Mouse (Mus musculus) lung, embryonic 14.5 days (tissue): Measurements from ENCODE around the gene Crocc. TPM values are rescaled to one million over a fixed set of nuclear protein-coding genes. Genes with fewer than 3 reads are reported as not detected.

ENCODE experiments used
- ATAC-seq: fragments of 200-750 bp; cut with Nextera tagmentation; 2 replicates; pipeline ENCODE4 v1.8.0; 2017; ENCODE audit warnings: mild to moderate bottlenecking, moderate TSS enrichment, moderate library complexity; ENCODE audit not compliant: insufficient read depth
- DNase-seq: peaks from one replicate; pipeline ENCODE4 v3.0.0-alpha.2; 2015
- H3K27ac ChIP-seq: fragments of 300-500 bp; sonication (generic); 2 replicates; pipeline ENCODE4 v1.5.1; 2014; ENCODE audit warnings: low read depth, mild to moderate bottlenecking, moderate library complexity
- H3K27me3 ChIP-seq: fragments of 300-500 bp; sonication (generic); 2 replicates; pipeline ENCODE4 v1.6.1; 2014; ENCODE audit warnings: low read length, control low read depth; ENCODE audit not compliant: insufficient read depth
- H3K36me3 ChIP-seq: fragments of 300-500 bp; sonication (generic); 2 replicates; pipeline ENCODE4 v1.6.1; 2014; ENCODE audit warnings: control low read depth; ENCODE audit not compliant: insufficient read depth
- H3K4me1 ChIP-seq: fragments of 300-500 bp; sonication (generic); 2 replicates; pipeline ENCODE4 v1.6.1; 2014; ENCODE audit warnings: antibody characterized with exemption, control low read depth; ENCODE audit not compliant: insufficient read depth
- H3K4me2 ChIP-seq: fragments of 300-500 bp; sonication (generic); 2 replicates; pipeline ENCODE4 v1.6.1; 2014; ENCODE audit warnings: mild to moderate bottlenecking
- H3K4me3 ChIP-seq: fragments of 300-500 bp; sonication (generic); 2 replicates; pipeline ENCODE4 v1.5.1; 2014; ENCODE audit warnings: low read depth, low read length
- H3K9ac ChIP-seq: fragments of 300-500 bp; sonication (generic); 2 replicates; pipeline ENCODE4 v1.6.1; 2014
- H3K9me3 ChIP-seq: fragments of 300-500 bp; sonication (generic); 2 replicates; pipeline ENCODE4 v1.6.1; 2016; ENCODE audit warnings: low read depth, low read length, control low read depth
- CTCF ChIP-seq: IDR thresholded peaks from 2 replicates; pipeline ENCODE4 v1.5.1; 2016; ENCODE audit warnings: antibody characterized with exemption, low read depth
- WGBS: fragments of 180-500 bp; shearing (Covaris S2); extraction: QIAGEN DNeasy Blood & Tissue Kit; methylation state at CpG from one replicate; pipeline ENCODE4 v1.1.7; 2014; 5-methylcytosine and 5-hydroxymethylcytosine counted together
- polyA plus RNA-seq: library from polyadenylated mRNA; unstranded; fragments of >200 nt; fragmentation: Nextera tagmentation; extraction: Ambion mirVana; gene quantifications from 2 replicates; pipeline ENCODE4 v1.2.1, GENCODE M21; 2014

The Crocc gene
- polyA plus RNA-seq, 1 experiment from 2014 or later: 9.8 TPM

- no peak for TF ChIP-seq CTCF
- no peak for ATAC-seq
Observed at GRCm38 (mm10) chr4:140977278-140977677, 83.1 kb downstream of the Crocc start.

GRCm38 (mm10) chr4:140975356-140975755 lies 85.0 kb downstream of the Crocc start:
- 95% methylated on average over 7 of the region's 7 CpGs for WGBS
- no peak for TF ChIP-seq CTCF
- H3K36me3 ChIP-seq: peaks cover 87% of the 10 kb centered on the region
- ATAC-seq (no peak), DNase-seq (no peak)
- H3K4me1 ChIP-seq: no peaks in the 10 kb centered on the region
- no peak overlapping the region for H3K27ac ChIP-seq
- H3K4me2 ChIP-seq: no peak overlapping the region
- no peaks in the 10 kb centered on the region for H3K9me3 ChIP-seq
- no peak overlapping the region for H3K4me3 ChIP-seq
- H3K27me3 ChIP-seq: no peaks in the 10 kb centered on the region
- H3K9ac ChIP-seq: no peak overlapping the region

More at GRCm38 (mm10) chr4:140977278-140977677, 83.1 kb downstream of the Crocc start:
- Histone ChIP-seq H3K36me3 (peaks cover 73% of the 10 kb centered on the region), H3K27me3 (no peaks in the 10 kb centered on the region), H3K9ac (no peak overlapping the region), H3K27ac (no peak overlapping the region), H3K9me3 (no peaks in the 10 kb centered on the region), H3K4me3 (no peak overlapping the region), H3K4me1 (no peaks in the 10 kb centered on the region), H3K4me2 (no peak overlapping the region)
- WGBS: 80% methylated on average over 10 of the region's 10 CpGs
- no peak for DNase-seq

GRCm38 (mm10) chr4:140974408-140974807 lies 85.9 kb downstream of the Crocc start:
- no peak overlapping the region for H3K27ac ChIP-seq
- 94% methylated on average over 6 of the region's 6 CpGs for WGBS
- H3K4me1 ChIP-seq: no peaks in the 10 kb centered on the region
- TF ChIP-seq CTCF: no peak
- peaks cover 88% of the 10 kb centered on the region for H3K36me3 ChIP-seq
- no peak overlapping the region for H3K9ac ChIP-seq
- no peak overlapping the region for H3K4me2 ChIP-seq
- H3K9me3 ChIP-seq: no peaks in the 10 kb centered on the region
- no peak for DNase-seq
- no peaks in the 10 kb centered on the region for H3K27me3 ChIP-seq
- no peak overlapping the region for H3K4me3 ChIP-seq
- no peak for ATAC-seq

- H3K9ac ChIP-seq: no peak overlapping the region
- H3K27ac ChIP-seq: no peak overlapping the region
- TF ChIP-seq CTCF: no peak
- WGBS: 83% methylated on average over 13 of the region's 13 CpGs
- no peaks in the 10 kb centered on the region for H3K4me1 ChIP-seq
- H3K4me3 ChIP-seq: no peak overlapping the region
- ATAC-seq (no peak), DNase-seq (no peak)
- peaks cover 82% of the 10 kb centered on the region for H3K36me3 ChIP-seq
- no peaks in the 10 kb centered on the region for H3K9me3 ChIP-seq
- H3K4me2 ChIP-seq: no peak overlapping the region
- H3K27me3 ChIP-seq: no peaks in the 10 kb centered on the region
Observed at GRCm38 (mm10) chr4:140971691-140972090, 88.7 kb downstream of the Crocc start.

- Histone ChIP-seq H3K27ac (no peak overlapping the region), H3K27me3 (no peaks in the 10 kb centered on the region), H3K9me3 (no peaks in the 10 kb centered on the region), H3K4me3 (no peak overlapping the region), H3K4me1 (peaks cover under 1% of the 10 kb centered on the region; the same call in 1 of the 2 replicates), H3K36me3 (peaks cover 53% of the 10 kb centered on the region), H3K4me2 (no peak overlapping the region), H3K9ac (no peak overlapping the region)
- DNase-seq: no peak
- WGBS: 77% methylated on average over 11 of the region's 11 CpGs
- no peak for TF ChIP-seq CTCF
- no peak for ATAC-seq
Observed at GRCm38 (mm10) chr4:140967386-140968159, 92.8 kb downstream of the Crocc start.

Other genes with a start within 250 kb of the Crocc start
- gene Padi3, start 249.9 kb downstream of the Crocc start, polyA plus RNA-seq: 0.12 and 0.14 TPM in 2 replicates
- 0.04 and 0.11 TPM in 2 replicates for gene Padi1, start 214.8 kb downstream of the Crocc start, polyA plus RNA-seq
- 1.1 and 1.8 TPM in 2 replicates for gene Padi2, start 154.2 kb downstream of the Crocc start, polyA plus RNA-seq
- 382 and 392 TPM in 2 replicates for gene Sdhb, start 99.3 kb downstream of the Crocc start, polyA plus RNA-seq
- gene Atp13a2, start 73.7 kb downstream of the Crocc start, polyA plus RNA-seq: 34.0 and 37.2 TPM in 2 replicates
- gene Mfap2, start 50.1 kb downstream of the Crocc start, polyA plus RNA-seq: 517 and 566 TPM in 2 replicates
- gene Necap2, start 17.8 kb upstream of the Crocc start, polyA plus RNA-seq: 88.9 and 93.6 TPM in 2 replicates
- 0.20 and 0.34 TPM in 2 replicates for gene Spata21, start 27.8 kb upstream of the Crocc start, polyA plus RNA-seq
- 29.8 and 32.5 TPM in 2 replicates for gene Szrd1, start 79.2 kb upstream of the Crocc start, polyA plus RNA-seq
- gene Fbxo42, start 87.4 kb upstream of the Crocc start, polyA plus RNA-seq: 28.1 and 28.6 TPM in 2 replicates
- gene Rsg1, start 153.4 kb upstream of the Crocc start, polyA plus RNA-seq: 5.3 and 6.3 TPM in 2 replicates
- 20.1 and 21.1 TPM in 2 replicates for gene Arhgef19, start 178.9 kb upstream of the Crocc start, polyA plus RNA-seq
- 6.9 and 7.6 TPM in 2 replicates for gene Epha2, start 240.7 kb upstream of the Crocc start, polyA plus RNA-seq